Mouse (Mus musculus): ENCODE results near the gene Ankmy1.

Gene Ankmy1

DNA sequence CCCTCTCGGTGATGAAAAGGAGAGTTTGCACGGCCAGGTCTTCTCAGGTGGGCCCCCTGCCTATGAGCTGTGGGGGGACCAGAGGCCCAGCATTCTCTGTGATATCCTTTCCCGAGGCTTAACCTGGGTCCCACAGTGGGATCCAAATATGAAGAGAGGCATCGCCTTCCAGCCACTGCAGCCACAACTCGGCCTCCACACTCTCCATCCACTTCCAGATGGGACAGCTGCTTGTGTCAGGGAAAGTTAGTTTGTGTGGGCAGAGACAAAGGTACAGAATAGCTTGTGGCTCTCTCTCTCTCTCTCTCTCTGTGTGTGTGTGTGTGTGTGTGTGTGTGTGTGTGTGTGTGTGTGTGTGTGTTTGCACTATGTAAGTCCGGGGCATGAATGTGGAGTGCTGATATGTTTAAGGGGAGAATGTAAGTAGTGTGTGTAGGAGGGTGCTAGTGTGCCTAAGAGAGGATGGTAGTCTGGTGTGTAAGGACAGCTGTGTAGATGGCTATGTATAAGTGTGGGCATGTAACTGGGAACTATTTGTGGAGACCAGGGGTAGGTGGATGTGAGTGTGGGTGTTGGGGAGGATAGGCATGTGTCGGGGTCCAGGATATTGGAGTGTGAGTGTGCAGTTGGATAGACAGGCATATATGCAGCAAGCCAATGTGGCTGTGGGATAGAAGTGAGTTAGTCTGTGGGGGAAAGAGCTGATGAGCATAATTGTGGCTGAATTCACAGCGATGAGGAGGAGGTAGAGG is 27.2 kb downstream of the Ankmy1 start:
- no peak for DNase-seq (ENCODE audit: low read depth, low spot score)

DNA sequence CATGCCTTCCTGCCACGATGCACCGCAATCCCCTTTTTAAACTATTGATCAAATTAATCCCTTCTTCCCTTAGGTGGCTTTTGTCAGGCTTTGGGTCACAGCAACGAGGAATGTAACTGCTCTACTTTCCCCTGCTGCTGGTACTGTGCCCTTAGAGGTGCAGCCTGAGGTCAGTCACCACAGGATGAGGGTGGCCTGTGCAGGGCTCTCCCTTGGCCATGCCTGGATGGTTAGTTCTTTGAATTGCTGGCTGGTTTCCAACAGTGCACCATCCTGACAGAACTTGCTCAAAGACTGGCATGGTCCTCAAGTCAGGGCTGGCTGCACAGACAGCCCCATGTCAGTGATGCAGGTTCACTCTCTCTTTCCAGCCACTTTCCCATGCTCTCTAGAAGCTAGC is 28.7 kb downstream of the Ankmy1 start:
- no peak for DNase-seq (ENCODE audit: low read depth, low spot score)

DNA sequence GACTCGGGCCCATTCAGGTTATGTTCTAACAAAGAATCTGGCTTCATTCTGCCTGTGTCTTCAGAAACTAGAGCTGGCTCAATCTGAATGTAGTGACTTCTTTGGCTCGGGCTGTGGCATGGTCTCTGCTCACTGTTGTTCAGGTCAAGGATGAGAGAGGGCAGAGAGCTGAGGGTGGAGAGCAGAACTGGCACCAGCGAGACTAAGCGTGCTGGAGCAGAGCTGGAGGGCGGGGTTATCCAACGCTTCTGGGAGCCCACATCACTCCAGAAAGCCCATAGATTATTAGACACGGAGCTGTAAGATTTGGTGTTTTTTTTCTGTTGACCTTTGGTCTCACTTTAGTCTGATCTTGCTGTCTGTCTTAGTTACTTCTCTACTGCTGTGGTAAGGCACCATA is 30.0 kb downstream of the Ankmy1 start:
- no peak for DNase-seq (ENCODE audit: low read depth, low spot score)

DNA sequence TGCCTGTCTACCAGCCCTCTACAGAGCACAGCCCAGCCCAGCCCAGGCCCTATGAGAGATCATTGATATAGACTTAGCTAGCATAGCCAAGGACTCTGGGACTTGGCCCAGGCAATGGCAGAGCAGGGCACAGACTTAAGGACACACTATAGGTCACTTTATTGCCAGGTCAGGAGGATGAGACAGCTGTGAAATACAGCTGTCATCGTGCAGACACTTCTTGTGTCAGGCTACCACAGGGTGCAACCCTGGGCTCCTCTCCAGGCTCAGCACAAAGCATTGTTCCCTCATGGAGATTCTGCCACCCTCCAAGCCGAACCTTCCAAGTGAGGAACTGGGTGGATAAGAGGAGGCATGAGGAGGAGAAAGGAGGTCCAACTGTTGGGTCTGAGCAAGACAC is 32.7 kb downstream of the Ankmy1 start:
- DNase-seq (ENCODE audit: low read depth, low spot score): no peak

DNA sequence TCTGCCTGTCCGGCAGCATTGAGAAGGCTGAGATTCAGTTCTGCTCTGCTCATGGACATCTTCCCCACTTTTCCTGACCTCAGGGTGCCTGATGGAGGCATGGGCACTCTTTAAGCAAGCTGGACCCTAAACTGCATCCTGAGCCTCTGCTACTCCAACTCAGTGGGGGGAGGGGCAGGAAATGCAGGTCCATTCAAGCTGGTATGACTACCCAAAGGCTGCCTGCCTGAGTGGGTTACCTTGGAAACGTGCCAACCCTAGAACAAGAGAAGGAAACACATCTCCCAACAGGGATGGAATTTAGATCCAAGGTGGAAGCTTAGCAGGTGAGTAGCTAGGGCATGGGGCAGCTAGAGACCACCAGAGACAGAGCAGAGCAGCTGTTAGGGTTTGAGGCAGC is 36.5 kb downstream of the Ankmy1 start:
- no peak for DNase-seq (ENCODE audit: low read depth, low spot score)

DNA sequence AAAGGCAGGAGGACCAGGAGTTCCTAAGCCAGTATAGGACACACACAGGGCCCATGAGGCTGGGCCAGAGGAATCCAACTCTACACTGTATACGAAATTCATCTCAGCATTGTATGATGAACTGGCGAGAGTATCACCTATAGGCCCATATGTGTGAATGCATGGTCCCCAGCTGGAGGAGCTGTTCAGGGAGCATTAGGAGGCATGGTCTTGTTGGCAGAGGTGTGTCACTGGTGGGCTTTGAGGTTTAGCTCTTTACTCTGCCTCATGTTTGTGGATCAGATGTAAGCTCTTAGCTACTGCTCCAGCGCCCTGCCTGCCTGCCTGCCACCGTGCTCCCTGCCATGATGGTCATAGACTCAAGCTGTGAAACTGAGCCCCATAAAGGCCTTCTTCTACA is 39.4 kb downstream of the Ankmy1 start:
- no peak for DNase-seq (ENCODE audit: low read depth, low spot score)

DNA sequence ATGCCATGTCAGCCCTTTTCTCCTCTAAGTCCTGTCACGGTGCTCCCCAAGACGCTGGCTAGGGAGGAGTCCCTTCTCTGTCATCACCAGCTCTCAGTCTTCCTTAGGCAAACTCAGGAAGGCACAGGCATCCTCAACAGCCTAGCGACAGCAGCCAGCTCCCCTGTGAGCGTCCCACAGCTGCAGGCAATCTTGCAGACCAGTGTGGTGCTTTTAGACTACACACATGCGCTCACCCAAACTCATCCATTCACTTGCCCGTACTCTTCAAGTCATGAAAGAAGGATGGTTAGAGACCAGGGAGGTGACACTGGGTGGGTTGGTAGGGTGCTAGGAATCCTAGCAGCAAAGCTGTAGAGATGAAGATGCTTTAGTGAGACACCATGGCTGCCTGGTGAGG is 41.2 kb downstream of the Ankmy1 start:
- DNase-seq (ENCODE audit: low read depth, low spot score): no peak

DNA sequence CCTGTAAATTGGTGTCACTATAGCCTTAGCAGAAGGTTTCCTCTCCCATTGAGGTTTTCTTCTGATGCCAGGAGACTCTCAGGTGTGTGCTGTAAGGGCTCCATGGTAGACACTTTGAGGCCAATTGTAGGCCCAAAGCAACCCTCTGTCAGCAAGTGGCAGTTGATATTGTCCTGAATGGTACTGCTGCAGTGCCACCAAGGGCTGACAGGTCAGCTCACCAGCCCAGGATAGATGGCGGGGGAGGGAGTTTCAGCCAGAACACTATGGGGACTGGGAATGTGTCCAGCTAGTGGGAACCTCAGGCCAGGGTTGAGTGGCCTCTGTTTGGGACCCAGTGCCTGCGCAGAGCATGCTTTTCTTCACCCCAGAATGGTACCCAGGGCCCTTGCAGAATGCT is 50.3 kb downstream of the Ankmy1 start:
- no peak for DNase-seq (ENCODE audit: low read depth, low spot score)

DNA sequence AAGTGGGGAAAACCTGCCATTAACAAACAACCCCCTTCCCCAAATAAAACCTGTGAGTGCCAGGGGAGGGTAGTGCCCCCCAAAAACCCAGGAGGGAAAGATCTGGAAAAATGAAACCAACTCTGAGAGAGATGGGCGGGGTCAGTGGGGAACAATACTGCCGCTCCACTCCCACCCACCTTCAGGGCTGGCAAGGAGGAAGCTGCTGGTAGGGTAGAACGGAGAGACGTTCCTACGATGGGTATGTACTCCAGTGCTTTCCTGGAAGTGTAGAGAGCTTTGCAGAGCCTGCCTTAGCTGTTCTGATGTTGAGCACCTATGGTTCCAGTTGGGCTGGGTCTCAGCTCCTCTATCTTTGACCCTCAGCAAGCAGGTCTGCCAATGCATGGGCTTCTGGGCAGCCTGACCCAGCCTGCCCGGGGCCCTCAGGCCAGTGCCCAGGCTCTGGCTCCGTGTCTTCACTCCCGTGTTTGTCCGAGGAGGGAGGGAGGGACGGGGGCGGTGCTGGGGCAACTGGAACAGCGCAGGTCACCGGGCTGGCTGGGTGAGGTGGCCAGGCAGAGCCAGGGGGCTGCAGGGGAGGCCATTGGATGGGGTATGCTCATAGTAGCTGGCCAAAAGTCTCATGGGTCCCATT is 52.6 kb downstream of the Ankmy1 start:
- DNase-seq (ENCODE audit: low read depth, low spot score): no peak

DNA sequence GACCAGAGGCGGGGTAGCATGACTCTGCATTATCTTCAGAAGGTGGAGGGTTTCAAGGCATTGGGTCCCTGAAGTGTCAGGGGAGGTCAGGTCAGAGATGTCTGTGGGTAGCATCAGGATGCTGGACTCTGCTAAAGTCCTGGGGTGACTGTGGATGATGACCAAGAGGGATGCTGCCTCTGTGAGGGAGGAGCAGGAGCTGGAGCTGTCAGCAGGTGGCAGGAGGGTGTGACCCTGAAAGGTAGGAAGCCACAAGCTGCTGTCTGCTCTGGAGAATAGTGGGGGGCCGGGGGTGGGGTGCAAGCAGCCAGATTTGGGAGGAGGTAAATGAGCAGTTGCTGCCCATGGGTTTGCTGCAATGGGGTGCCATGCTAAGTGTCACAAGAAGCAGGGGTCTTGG is 53.2 kb downstream of the Ankmy1 start:
- DNase-seq (ENCODE audit: low read depth, low spot score): no peak

DNA sequence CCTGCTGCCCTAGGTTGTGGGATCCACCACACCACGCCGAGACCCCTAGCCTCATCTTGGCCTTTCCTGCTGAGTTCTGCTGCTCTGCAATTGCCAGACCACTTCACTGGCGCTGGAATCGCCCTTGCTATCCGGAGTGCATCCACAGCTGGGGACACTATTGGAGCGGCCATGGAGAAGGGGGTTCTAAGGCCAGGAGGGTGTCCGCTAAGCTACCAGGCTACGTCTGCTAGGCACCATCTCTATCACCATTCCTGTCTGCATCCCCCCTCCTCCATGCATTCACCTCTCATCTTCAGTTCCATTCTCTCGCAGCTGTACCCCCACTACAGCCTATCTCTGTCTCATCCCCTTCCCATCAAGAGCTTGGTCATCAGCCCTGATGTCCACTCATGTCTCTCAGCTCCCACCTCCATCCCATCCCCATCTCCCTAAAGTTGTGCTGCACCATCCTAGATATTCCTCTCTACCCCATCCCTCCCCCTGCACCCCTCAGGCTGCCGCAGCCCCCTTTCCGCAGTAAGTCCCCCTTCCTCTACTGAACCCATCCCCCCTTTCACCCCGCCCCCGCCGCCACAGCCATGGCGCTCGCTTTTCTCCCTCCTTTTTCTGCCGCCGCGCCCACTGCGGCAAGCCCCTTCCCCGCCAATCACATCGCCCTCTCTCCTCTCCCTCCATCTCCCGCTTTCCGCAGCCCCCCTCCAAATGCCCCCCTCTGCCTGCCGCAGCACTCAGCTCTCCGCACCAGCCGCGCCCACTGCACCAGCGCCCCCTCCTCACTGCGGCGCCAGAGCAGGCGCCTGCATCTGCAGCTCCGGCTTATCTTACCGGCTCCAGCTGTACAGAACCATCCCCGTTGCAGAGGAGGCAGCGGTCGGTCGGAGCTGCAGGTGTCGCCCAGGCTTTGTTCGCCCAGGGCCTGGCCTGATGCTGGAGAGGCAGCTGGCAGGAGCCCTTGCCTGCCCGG is 54.5 kb downstream of the Ankmy1 start:
- no peak for DNase-seq (ENCODE audit: low read depth, low spot score)

DNA sequence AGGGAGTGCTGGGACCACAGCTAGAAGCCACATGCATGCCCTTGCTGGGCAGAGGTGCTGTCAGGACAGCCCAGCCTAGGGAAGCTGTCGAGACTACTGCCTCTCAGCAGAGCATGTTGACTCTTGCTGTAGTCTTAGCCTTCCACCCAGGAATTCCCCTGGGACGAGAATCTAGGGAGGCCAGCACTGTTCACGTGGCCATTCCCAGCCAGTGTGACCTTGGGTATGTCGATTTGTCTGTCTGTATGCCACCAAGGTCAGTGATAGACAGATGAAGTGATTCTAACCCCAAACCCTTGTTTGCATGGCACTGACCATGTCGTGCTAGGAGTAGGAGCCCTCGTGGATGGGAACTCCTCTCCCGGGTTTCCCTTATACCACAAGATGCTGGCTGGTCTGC is 56.8 kb downstream of the Ankmy1 start:
- DNase-seq (ENCODE audit: low read depth, low spot score): no peak

DNA sequence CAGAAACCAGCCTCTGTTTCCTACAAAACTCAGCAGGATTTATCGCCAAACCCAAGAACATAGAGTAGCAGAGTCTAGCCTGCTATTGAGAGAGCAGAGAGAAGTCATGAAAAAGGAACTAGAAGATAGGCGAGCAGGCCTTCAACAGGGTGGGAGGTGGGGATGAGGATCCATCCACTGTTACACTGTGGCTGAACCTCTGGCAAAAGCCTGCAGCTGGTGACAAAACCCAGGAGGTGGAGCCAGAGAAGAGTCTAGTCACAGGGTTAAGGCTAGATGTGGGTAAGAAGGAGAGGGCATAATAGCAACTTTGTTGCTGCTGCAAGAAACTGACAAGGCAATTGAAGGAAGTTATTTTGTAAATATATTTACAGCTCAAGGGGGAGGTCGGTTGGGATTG is 61.3 kb downstream of the Ankmy1 start:
- no peak for DNase-seq (ENCODE audit: low read depth, low spot score)

DNA sequence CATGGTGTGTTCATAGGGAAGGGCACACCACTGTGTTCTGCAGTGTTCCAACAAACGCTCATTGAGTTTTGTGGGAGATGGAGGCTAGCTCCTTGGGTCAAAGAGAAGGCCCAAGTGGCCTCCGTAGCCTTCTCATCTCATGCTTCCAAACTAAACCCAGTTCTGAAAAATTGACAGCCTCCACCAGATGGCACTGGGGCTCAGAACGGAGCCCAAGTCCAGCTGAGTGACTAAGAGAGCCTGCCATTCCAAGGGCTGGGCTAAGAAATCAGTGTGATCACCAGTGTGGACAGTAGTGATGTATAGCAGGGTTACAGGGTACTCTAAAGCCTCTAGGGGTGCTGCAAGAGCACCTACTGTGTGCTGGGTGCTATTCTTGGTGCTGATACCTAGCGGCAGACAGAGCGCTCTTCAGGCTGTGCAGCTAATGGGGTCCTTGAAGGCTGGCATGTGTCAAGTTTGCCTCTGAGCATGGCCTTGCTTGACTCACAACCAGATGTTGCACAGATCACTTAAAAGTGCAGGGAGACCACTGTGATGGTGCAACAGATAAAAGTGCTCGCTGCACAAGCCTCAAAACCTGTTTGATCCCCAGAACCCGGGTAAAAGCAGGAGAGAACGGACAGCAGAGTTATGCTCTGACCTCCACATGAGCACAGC is 62.3 kb downstream of the Ankmy1 start:
- DNase-seq (ENCODE audit: low read depth, low spot score): peak; percentile 63

DNA sequence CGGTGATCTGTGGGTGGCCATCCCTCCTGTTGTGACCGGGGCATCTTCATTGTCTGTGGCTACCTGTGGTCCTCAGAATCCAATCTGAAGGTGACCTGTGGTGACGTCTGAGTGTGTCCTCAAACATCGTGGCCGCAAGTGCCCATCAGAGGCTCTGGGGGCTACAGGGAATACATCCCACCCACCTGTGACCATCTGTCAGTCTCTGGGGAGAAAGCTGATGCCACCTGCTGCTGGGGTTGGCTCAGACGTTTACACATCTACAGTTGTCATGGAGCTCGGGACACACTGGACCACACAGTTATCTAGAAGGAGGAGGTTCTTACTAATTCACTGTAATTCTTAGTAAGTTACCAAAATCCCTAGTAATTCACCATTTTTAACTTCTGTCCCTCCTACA is 63.5 kb downstream of the Ankmy1 start:
- DNase-seq (ENCODE audit: low read depth, low spot score): no peak

DNA sequence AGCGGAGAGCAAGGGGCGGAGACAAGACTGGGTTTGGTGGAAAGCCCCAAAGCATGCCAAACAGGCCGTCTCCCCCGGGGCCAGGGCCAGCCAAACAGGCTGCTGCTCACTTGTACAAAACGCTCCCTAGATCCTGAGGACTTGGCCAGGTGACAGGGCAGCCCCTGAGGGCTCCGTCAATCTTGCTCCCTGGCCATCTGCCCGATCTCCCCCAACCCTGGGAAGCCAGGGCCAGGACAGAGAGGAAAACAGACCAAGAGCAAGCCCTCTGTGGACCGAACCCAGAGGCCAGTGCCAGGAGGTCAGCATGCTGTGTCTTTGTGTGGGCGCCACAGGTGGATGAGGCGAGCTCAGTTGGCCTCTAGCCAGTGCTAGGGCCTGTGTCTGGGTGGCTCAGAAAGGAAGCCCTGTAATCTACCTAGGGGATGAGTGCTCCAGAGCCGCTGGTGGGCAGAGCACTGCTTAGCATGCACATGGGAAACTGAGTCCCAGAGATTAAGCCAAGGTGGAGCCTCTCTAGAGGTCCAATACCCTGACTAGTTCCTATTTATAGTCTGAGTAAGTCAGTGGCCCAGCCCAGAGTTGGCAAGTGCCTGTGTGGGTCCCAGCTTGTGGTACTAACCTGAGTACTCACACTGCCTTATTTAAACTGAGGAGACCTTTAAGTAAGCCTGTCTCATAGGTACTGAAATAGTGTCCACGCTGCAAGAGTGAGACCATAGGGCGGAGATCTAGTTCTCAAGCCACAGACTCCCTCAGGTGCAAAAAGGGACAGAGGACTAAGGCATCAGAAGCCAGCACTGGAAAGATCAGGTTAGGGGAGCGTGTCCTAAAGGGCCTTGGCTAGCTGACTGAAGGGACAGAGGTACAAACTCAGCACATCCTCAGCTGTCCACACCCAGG is 64.5 kb downstream of the Ankmy1 start:
- DNase-seq (ENCODE audit: low read depth, low spot score): peak; percentile 49

DNA sequence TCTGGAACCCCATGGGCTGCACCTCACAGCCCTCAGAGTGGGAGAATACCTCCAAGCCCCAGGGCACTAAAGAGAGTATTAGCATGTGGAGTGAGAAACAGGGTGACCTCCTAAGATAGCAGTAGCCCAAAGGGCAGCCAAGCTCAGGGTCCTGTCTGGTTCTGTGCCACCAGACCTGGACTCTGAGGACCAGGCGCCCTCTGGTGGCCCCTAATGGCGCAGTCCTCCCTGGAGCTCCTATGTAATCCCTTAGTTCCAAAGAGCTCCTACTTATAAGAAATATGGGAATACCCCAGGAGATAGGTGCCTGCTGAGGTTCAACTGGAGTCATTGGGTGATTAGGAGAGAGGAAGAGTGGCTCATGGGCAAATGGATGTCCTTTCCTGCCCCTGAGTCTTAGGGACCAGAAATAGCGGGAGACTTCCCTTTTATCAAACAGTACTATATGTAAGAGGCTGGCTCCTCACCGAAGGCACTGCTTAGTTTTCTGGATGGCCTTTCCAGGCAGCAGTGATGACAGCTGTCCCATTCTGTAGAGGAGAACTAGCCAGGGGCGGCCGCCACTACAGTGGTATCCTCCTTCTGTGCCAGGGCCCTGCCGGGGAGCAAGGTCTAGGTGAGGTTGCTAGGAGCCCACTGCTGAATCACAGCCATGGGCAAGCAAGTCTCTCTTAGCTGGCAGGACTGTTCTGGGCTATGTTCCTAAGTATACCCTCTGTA is 68.6 kb downstream of the Ankmy1 start:
- peak; percentile 88 for DNase-seq (ENCODE audit: low read depth, low spot score)

DNA sequence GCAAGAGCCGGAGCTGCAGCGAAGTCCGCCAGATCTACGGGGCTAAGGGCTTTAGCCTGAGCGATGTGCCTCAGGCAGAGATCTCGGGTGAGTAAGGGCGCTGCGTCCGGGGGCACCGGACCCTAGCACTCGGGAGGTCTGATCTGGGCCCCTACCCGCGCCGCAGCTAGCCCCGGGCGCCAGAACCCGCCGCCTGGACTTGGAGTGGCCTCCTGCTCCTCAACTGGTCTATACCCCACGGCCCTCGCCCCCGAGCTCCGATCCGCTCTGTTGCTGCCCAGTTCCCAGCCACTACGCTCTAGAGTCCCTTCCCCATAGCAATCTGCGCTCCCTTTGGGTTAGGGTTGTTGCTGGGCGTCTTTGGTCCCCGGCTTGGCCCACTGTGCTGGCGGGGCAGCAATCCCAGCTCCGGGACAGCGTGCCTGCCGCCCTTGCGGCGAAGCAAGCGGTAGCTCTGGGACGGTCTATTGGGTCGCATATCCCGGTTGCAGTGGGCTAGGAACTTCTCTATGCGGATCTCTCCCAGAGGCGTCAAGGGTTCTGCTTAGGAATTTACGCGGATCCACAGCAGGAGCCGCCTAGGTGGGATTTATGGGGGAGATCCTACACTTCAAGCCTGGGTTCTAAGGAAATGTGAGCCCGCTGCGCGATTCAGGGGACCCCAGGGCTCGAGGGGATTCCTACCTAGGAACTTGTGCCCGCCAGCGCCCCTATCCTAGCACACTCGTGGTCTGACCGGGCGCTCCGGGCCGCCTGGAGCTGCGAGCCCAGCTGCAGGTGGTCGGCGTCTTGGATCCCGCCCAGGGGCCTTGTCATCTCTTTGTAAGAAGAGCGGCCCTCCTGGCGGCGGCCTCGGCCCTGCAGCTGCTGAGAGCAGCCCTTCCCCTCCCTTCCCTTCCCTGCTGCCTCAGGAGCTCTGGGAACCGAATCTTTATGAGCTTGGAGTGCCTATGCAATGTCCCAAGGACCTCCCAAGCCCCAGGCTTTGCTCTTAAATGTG is 70.4 kb downstream of the Ankmy1 start:
- peak; percentile 64 for DNase-seq (ENCODE audit: low read depth, low spot score)
